Mouse (Mus musculus): ENCODE measurements around the gene F8a.
"Not testable (repeated sequence)": the region's sequence is repeated elsewhere in the genome, so short reads cannot be mapped to it uniquely, and the experiment has no call there.

F8a gene

GRCm38 (mm10) chrX:73227914-73228605 is at the start of gene F8a:
F8a (plus strand) TSS chrX:73228291.
- peak; percentile 81 to 85 for DNase-seq (ENCODE audit: low spot score in 2 of 2)

GRCm38 (mm10) chrX:73191934-73192333 is 36.2 kb upstream of the F8a start, which contains the start of gene Xlr3b:
Xlr3b (plus strand) TSS chrX:73192207.
- peak in 1 of 2 experiments; percentile 37 for DNase-seq (ENCODE audit: low spot score in 2 of 2)

GRCm38 (mm10) chrX:73213819-73214564 is 14.1 kb upstream of the F8a start, which contains the start of gene Xlr4b:
Xlr4b (plus strand) TSS chrX:73214333.
- not testable (repeated sequence) for DNase-seq (ENCODE audit: low spot score in 2 of 2)

GRCm38 (mm10) chrX:73225365-73225764 is 2.7 kb upstream of the F8a start:
- DNase-seq (ENCODE audit: low spot score in 2 of 2): no peak

- DNase-seq (ENCODE audit: low spot score in 2 of 2): peak; percentile 39 to 41
Observed at GRCm38 (mm10) chrX:73228606-73229214, 619 bp downstream of the F8a start.

GRCm38 (mm10) chrX:73229288-73229687 is 1.2 kb downstream of the F8a start:
- no peak for DNase-seq (ENCODE audit: low spot score in 2 of 2)

- DNase-seq (ENCODE audit: low spot score in 2 of 2): not testable (repeated sequence)
Observed at GRCm38 (mm10) chrX:73242821-73243325, 14.8 kb downstream of the F8a start, which contains the start of gene Xlr4c. Xlr4c (minus strand) TSS chrX:73243130.

GRCm38 (mm10) chrX:73262428-73262827 is 34.3 kb downstream of the F8a start:
- DNase-seq (ENCODE audit: low spot score in 2 of 2): not testable (repeated sequence)

GRCm38 (mm10) chrX:73265270-73265669 is 37.2 kb downstream of the F8a start, which contains the start of gene Xlr3c:
Xlr3c (minus strand) TSS chrX:73265390.
- not testable (repeated sequence) for DNase-seq (ENCODE audit: low spot score in 2 of 2)

All from heart, adult 9 months (tissue).